Mouse (Mus musculus): ENCODE data around the gene Luc7l2. TPM values are rescaled to one million over a fixed set of nuclear protein-coding genes. Genes with fewer than 3 reads are reported as not detected.

Luc7l2 gene
- total and polyA plus RNA-seq, 2 experiments from 2014 or later = 40.3 to 51.5 TPM

GRCm38 (mm10) chr6:38623457-38623856, 72.3 kb downstream of the Luc7l2 start:
- Histone ChIP-seq H3K27me3 (ENCODE audit: insufficient read depth, low read length) (no peaks in the 10 kb centered on the region), H3K4me1 (ENCODE audit: insufficient read depth, low read length) (no peaks in the 10 kb centered on the region), H3K36me3 (ENCODE audit: insufficient read depth, low read length) (no peaks in the 10 kb centered on the region), H3K27ac (ENCODE audit: low read depth, low read length) (no peak overlapping the region), H3K4me3 (ENCODE audit: low read depth, low read length) (no peak overlapping the region), H3K4me2 (ENCODE audit: low read depth, low read length, poor library complexity, severe bottlenecking) (no peak overlapping the region), H3K9me3 (ENCODE audit: low read length) (no peaks in the 10 kb centered on the region), H3K9ac (replicated peaks; ENCODE audit: low read length, poor library complexity, severe bottlenecking) (no peak overlapping the region)
- TF ChIP-seq CTCF (IDR thresholded peaks at IDR 0.05) = no peak
- ATAC-seq (ENCODE audit: low FRiP score) (no peak), DNase-seq (ENCODE audit: low spot score) (no peak)
- WGBS = 96% methylated on average over 2 of the region's 2 CpGs

GRCm38 (mm10) chr6:38624439-38624838, 73.3 kb downstream of the Luc7l2 start:
- Histone ChIP-seq H3K9me3 (ENCODE audit: low read length) (no peaks in the 10 kb centered on the region), H3K4me2 (ENCODE audit: low read depth, low read length, poor library complexity, severe bottlenecking) (no peak overlapping the region), H3K4me1 (ENCODE audit: insufficient read depth, low read length) (no peaks in the 10 kb centered on the region), H3K4me3 (ENCODE audit: low read depth, low read length) (no peak overlapping the region), H3K27ac (ENCODE audit: low read depth, low read length) (no peak overlapping the region), H3K36me3 (ENCODE audit: insufficient read depth, low read length) (no peaks in the 10 kb centered on the region), H3K9ac (replicated peaks; ENCODE audit: low read length, poor library complexity, severe bottlenecking) (no peak overlapping the region), H3K27me3 (ENCODE audit: insufficient read depth, low read length) (no peaks in the 10 kb centered on the region)
- 77% methylated on average over 1 of the region's 1 CpGs for WGBS
- TF ChIP-seq CTCF (IDR thresholded peaks at IDR 0.05) = no peak
- DNase-seq (ENCODE audit: low spot score) (no peak), ATAC-seq (ENCODE audit: low FRiP score) (no peak)

GRCm38 (mm10) chr6:38626086-38626485, 75.0 kb downstream of the Luc7l2 start:
- H3K4me1 ChIP-seq (ENCODE audit: insufficient read depth, low read length) = no peaks in the 10 kb centered on the region
- no peak for DNase-seq (ENCODE audit: low spot score)
- no peak overlapping the region for H3K9ac ChIP-seq (replicated peaks; ENCODE audit: low read length, poor library complexity, severe bottlenecking)
- 95% methylated on average over 5 of the region's 5 CpGs for WGBS
- H3K9me3 ChIP-seq (ENCODE audit: low read length) = no peaks in the 10 kb centered on the region
- TF ChIP-seq CTCF (IDR thresholded peaks at IDR 0.05) = no peak
- no peak for ATAC-seq (ENCODE audit: low FRiP score)
- H3K27me3 ChIP-seq (ENCODE audit: insufficient read depth, low read length) = no peaks in the 10 kb centered on the region
- no peak overlapping the region for H3K4me3 ChIP-seq (ENCODE audit: low read depth, low read length)
- no peaks in the 10 kb centered on the region for H3K36me3 ChIP-seq (ENCODE audit: insufficient read depth, low read length)
- H3K4me2 ChIP-seq (ENCODE audit: low read depth, low read length, poor library complexity, severe bottlenecking) = no peak overlapping the region
- H3K27ac ChIP-seq (ENCODE audit: low read depth, low read length) = no peak overlapping the region

GRCm38 (mm10) chr6:38627081-38627480, 75.9 kb downstream of the Luc7l2 start:
- Histone ChIP-seq H3K4me2 (ENCODE audit: low read depth, low read length, poor library complexity, severe bottlenecking) (no peak overlapping the region), H3K4me3 (ENCODE audit: low read depth, low read length) (no peak overlapping the region), H3K9me3 (ENCODE audit: low read length) (no peaks in the 10 kb centered on the region), H3K27me3 (ENCODE audit: insufficient read depth, low read length) (no peaks in the 10 kb centered on the region), H3K9ac (replicated peaks; ENCODE audit: low read length, poor library complexity, severe bottlenecking) (no peak overlapping the region), H3K27ac (ENCODE audit: low read depth, low read length) (no peak overlapping the region), H3K36me3 (ENCODE audit: insufficient read depth, low read length) (no peaks in the 10 kb centered on the region), H3K4me1 (ENCODE audit: insufficient read depth, low read length) (no peaks in the 10 kb centered on the region)
- WGBS = 91% methylated on average over 4 of the region's 4 CpGs
- no peak for ATAC-seq (ENCODE audit: low FRiP score)
- no peak for TF ChIP-seq CTCF (IDR thresholded peaks at IDR 0.05)
- no peak for DNase-seq (ENCODE audit: low spot score)

GRCm38 (mm10) chr6:38627486-38627885, 76.4 kb downstream of the Luc7l2 start:
- no peak overlapping the region for H3K4me3 ChIP-seq (ENCODE audit: low read depth, low read length)
- no peak overlapping the region for H3K4me2 ChIP-seq (ENCODE audit: low read depth, low read length, poor library complexity, severe bottlenecking)
- no peak for TF ChIP-seq CTCF (IDR thresholded peaks at IDR 0.05)
- H3K4me1 ChIP-seq (ENCODE audit: insufficient read depth, low read length) = no peaks in the 10 kb centered on the region
- no peak overlapping the region for H3K9ac ChIP-seq (replicated peaks; ENCODE audit: low read length, poor library complexity, severe bottlenecking)
- no peak overlapping the region for H3K27ac ChIP-seq (ENCODE audit: low read depth, low read length)
- DNase-seq (ENCODE audit: low spot score) = no peak
- WGBS = 79% methylated on average over 4 of the region's 4 CpGs
- no peaks in the 10 kb centered on the region for H3K9me3 ChIP-seq (ENCODE audit: low read length)
- no peak for ATAC-seq (ENCODE audit: low FRiP score)
- H3K27me3 ChIP-seq (ENCODE audit: insufficient read depth, low read length) = no peaks in the 10 kb centered on the region
- H3K36me3 ChIP-seq (ENCODE audit: insufficient read depth, low read length) = no peaks in the 10 kb centered on the region

GRCm38 (mm10) chr6:38629556-38629955, 78.4 kb downstream of the Luc7l2 start:
- no peaks in the 10 kb centered on the region for H3K9me3 ChIP-seq (ENCODE audit: low read length)
- no peak for ATAC-seq (ENCODE audit: low FRiP score)
- WGBS = 92% methylated on average over 1 of the region's 1 CpGs
- H3K4me2 ChIP-seq (ENCODE audit: low read depth, low read length, poor library complexity, severe bottlenecking) = no peak overlapping the region
- H3K27ac ChIP-seq (ENCODE audit: low read depth, low read length) = no peak overlapping the region
- peaks cover 8% of the 10 kb centered on the region for H3K27me3 ChIP-seq (ENCODE audit: insufficient read depth, low read length)
- H3K36me3 ChIP-seq (ENCODE audit: insufficient read depth, low read length) = no peaks in the 10 kb centered on the region
- no peak overlapping the region for H3K9ac ChIP-seq (replicated peaks; ENCODE audit: low read length, poor library complexity, severe bottlenecking)
- TF ChIP-seq CTCF (IDR thresholded peaks at IDR 0.05) = no peak
- no peaks in the 10 kb centered on the region for H3K4me1 ChIP-seq (ENCODE audit: insufficient read depth, low read length)
- DNase-seq (ENCODE audit: low spot score) = no peak
- no peak overlapping the region for H3K4me3 ChIP-seq (ENCODE audit: low read depth, low read length)
